Mouse (Mus musculus) olfactory bulb, adult 2 months (tissue): ENCODE results near the gene Gjc2.

ENCODE experiments used
- CTCF ChIP-seq: fragments of 200-500 bp; IDR thresholded peaks from 2 replicates; pipeline ENCODE4 v1.5.1; 2012; ENCODE audit warnings: low read depth, mild to moderate bottlenecking, low read length, moderate library complexity; ENCODE audit not compliant: insufficient read depth
- POLR2A ChIP-seq: fragments of 200-500 bp; IDR thresholded peaks from 2 replicates; pipeline ENCODE4 v1.6.1; 2012; ENCODE audit warnings: mild to moderate bottlenecking, low read depth, low read length, moderate library complexity; ENCODE audit not compliant: insufficient read depth

DNA sequence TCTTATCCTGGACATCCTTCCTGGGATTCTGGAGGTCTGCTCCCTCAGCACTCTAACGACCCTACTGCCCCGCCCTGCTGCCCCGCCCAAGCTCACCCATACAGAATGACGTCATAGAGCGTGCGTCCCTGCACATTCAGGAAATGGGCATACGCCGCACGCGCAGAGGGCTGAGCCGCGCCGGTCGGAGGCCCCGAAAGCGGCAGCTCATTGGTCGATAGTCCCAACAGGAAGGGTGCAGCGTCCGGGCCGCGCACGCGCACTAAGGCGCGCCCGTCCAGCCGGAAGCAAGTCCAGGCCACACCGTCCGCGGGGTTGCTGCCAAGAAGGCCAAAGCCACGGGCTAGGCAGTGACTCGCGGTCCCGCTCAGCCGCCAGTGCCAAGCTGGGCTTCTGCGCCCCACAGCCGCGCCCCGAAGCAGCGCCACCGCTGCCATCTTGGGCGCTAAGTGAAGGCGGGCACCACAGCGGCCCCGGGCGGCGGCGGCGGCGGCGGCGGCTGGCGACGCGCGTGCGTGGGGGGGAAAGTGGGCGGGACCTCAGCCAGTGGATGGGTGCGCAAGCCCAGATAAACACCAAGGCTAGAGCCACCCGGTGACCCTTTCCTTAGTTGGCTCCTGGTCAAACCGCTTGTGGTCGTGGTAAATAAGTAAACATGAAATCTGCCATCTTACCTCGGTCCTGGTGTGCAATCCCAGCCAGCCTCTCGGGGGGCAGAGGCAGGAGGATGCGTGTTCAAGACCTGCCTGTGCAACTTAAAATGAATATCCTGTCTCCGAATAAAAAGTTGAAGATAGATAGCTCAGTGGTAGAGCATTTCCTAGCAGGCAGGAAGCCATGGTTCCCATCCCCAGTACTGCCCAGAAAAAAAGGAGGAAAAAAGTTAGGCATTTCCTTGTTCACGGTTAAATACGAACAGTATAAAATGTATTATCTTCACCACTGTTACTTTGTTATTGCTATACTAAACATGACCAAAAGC lies 19.5 kb downstream of the Gjc2 start, which contains the start of gene Iba57:
- TF ChIP-seq POLR2A (peak; percentile 94), CTCF (0 out of 2 replicates have a peak, but pooled peaks have one; percentile 28)
